Mouse (Mus musculus): ENCODE results near the gene Sla2. TPM values are rescaled to one million over a fixed set of nuclear protein-coding genes. Genes with fewer than 3 reads are reported as not detected.
"Not testable (repeated sequence)": the region's sequence is repeated elsewhere in the genome, so short reads cannot be mapped to it uniquely, and the experiment has no call there.

Sla2 gene
- polyA plus RNA-seq, 1 experiment from 2014 or later = 0.67 TPM

DNA sequence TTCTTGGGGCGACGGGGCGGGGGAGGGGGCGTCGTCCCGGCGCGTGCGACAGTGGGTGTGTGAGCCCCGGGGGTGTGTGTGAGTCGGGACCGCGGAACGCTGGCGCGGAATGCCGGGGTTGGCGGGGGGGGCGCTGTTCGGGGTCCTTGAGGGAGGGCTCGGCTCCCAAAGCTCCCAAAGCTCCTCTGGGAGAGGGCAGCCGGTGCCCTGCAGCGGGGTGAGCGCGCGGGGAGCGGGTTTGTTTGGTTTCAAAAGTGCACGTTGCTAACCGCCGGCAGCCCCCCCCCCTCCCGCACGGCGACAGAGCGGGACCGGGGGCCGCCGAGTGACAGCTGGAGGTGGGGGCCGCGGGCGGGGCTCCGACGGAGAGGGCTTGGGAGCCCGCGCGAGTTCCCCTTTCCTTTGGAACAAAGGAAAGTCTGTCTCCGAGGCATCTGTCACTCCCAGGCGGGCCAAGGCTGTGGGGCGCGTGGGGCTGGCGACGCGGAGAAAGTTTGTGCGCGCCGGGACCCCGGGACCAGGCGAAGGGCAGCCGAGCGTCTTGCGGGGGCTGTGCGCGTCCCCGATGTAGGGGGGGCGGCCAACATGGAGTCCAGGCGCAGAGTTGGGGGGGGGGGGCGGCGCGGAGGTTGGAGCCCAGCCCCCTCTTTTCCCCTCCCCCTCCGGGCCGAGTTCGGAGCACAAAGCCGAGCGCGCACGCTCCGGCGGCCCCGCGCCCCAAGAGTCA, 46.5 kb downstream of the Sla2 start:
- H3K4me3 ChIP-seq = peak overlapping the region; percentile 97
- peak overlapping the region; percentile 99 for H3K27ac ChIP-seq (replicated peaks)
- under 1% methylated on average over 74 of the region's 79 CpGs for WGBS
- H3K27me3 ChIP-seq (ENCODE audit: low read depth, poor library complexity, severe bottlenecking) = no peaks in the 10 kb centered on the region
- peaks cover 57% of the 10 kb centered on the region for H3K4me1 ChIP-seq
- DNase-seq (ENCODE audit: low spot score) = peak; percentile 80
- H3K9me3 ChIP-seq (replicated peaks) = no peaks in the 10 kb centered on the region
- peaks cover 45% of the 10 kb centered on the region for H3K36me3 ChIP-seq

DNA sequence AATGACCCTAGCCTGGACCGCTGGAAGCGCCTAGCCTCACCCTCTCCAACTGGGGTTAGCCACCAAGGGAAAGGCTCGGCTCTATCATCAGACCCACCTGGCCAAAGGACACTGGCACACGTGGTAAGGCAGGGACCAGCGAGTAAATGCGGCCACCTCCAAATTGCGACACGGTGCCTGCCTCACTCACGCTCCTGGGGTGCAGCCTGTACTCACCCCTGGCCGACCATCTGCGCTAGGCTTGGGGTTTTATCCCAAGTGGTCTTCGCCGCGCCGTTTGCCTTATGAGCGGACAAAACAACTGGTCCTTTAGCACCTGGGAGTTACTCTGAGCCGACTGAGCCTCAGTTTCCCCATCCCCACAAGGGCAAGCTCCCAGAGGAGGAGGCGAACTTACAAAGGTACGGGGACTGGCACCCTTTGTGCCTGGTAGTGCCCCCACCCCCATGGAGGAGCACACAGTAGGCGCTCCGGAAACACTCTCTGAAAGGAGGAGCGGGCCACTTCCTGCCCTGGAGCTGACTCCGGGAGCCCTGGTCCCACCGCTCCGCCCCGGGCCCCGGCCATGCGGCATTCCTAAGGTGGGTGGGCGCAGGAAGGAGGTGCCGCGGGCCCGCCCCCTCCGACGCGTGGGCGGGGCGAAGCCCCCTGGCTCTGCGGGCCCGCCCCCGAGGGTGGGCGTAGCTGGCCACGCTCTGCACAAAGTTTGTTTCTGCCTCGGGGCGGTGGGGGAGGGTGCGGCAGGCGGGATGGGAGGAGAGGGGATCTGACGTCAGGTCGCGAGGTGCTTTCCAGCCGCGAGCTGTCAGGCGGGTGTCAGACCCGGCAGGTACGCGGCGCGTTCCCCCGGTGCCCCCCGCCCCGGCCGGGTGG, 47.4 kb downstream of the Sla2 start, which contains the start of gene Tgif2:
Tgif2 (plus strand) TSS at position 689 of the 873 bp plus-strand sequence.
- no peaks in the 10 kb centered on the region for H3K27me3 ChIP-seq (ENCODE audit: low read depth, poor library complexity, severe bottlenecking)
- peaks cover 45% of the 10 kb centered on the region for H3K36me3 ChIP-seq
- H3K9me3 ChIP-seq (replicated peaks) = no peaks in the 10 kb centered on the region
- peaks cover 51% of the 10 kb centered on the region for H3K4me1 ChIP-seq
- peak within 1 kb of the TSS; percentile 97 for H3K4me3 ChIP-seq
- under 1% methylated on average over 58 of the region's 61 CpGs for WGBS
- H3K27ac ChIP-seq (replicated peaks) = peak within 1 kb of the TSS; percentile 99
- DNase-seq (ENCODE audit: low spot score) = peak; percentile 96

DNA sequence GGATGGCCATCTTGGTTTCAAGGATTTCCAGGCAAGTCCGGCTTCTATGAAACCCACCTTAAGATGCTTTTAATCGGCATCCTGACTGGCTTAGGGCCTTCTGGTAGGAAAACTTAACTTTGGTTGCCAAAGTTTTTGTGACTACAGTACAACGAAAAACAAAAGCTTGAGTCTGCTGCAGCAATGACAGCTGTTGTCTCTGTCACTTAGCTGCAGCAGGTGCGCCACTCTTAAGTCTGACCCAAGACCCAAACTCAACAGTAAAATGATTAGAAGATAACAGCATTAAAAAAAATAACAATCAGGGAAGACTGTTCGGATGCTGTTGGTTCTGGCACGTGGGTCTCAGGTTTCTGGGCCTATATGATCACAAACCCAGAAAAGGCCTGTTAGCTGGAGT, 48.2 kb downstream of the Sla2 start:
- 0 out of 2 replicates have a peak, but pooled peaks cover 4% of the 10 kb centered on the region for H3K9me3 ChIP-seq (replicated peaks)
- H3K4me3 ChIP-seq = peak overlapping the region; percentile 97
- H3K4me1 ChIP-seq = peaks cover 44% of the 10 kb centered on the region
- peaks cover 45% of the 10 kb centered on the region for H3K36me3 ChIP-seq
- DNase-seq (ENCODE audit: low spot score) = no peak
- peak overlapping the region; percentile 99 for H3K27ac ChIP-seq (replicated peaks)
- 67% methylated on average over 6 of the region's 6 CpGs for WGBS
- no peaks in the 10 kb centered on the region for H3K27me3 ChIP-seq (ENCODE audit: low read depth, poor library complexity, severe bottlenecking)

DNA sequence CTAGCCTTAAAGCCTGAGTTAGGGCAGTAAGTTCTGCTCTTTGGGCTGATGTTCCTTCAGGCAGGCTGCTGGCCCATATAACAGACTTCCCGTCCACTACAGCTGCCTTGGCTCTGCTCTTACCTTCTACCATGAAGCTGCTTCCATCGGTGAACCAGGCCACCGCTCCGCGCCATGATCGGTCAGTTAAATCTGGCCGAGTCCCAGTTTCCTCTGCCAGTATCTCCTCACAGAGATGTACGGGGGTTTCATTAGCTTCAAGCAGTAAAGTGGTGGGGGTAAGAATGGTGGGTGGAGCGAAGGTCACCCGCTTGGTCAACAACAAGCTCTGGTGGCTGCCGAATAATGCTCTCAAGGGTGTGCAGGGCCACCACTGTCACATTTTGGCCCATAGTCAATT, 52.7 kb downstream of the Sla2 start:
- Histone ChIP-seq H3K27me3 (ENCODE audit: low read depth, poor library complexity, severe bottlenecking) (no peaks in the 10 kb centered on the region), H3K36me3 (peaks cover 86% of the 10 kb centered on the region), H3K27ac (replicated peaks) (no peak overlapping the region), H3K4me1 (peaks cover 11% of the 10 kb centered on the region), H3K4me3 (no peak overlapping the region), H3K9me3 (replicated peaks) (peaks cover 37% of the 10 kb centered on the region)
- WGBS = 95% methylated on average over 11 of the region's 11 CpGs
- no peak for DNase-seq (ENCODE audit: low spot score)

DNA sequence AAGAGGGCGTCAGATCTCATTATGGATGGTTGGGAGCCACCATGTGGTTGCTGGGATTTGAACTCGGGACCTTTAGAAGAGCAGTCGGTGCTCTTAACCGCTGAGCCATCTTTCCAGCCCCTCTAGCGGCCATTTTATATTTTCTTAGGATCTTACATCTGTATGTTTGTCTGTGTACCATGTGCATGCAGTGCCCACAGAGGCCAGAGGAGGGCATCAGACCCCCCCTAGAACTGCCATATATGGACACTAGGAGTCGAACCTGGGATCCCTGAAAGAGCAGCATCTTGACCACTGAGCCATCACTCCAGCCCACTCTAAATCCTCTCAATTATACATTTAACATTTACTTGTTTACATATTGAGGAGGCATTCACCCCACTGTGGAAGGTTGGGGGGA, 61.9 kb downstream of the Sla2 start:
- not testable (repeated sequence) for H3K4me3 ChIP-seq; H3K27ac ChIP-seq (replicated peaks); H3K4me1 ChIP-seq; H3K27me3 ChIP-seq (ENCODE audit: low read depth, poor library complexity, severe bottlenecking); H3K9me3 ChIP-seq (replicated peaks); DNase-seq (ENCODE audit: low spot score)
- H3K36me3 ChIP-seq = peaks cover 22% of the 10 kb centered on the region
- 83% methylated on average over 6 of the region's 6 CpGs for WGBS

Other genes starting within 250 kb of the Sla2 start
- gene Myl9, start 111.8 kb downstream of the Sla2 start, polyA plus RNA-seq (2016; fragmentation: Nextera tagmentation; extraction: Ambion mirVana) = 83.4 and 120 TPM in 2 replicates
- gene Tgif2, start 47.2 kb downstream of the Sla2 start, polyA plus RNA-seq (2016; fragmentation: Nextera tagmentation; extraction: Ambion mirVana) = 98.4 and 101 TPM in 2 replicates
- 8.8 and 9.2 TPM in 2 replicates for gene 4930518I15Rik, start 29.2 kb downstream of the Sla2 start, polyA plus RNA-seq (2016; fragmentation: Nextera tagmentation; extraction: Ambion mirVana)
- 164 and 191 TPM in 2 replicates for gene Rab5if, start 24.1 kb downstream of the Sla2 start, polyA plus RNA-seq (2016; fragmentation: Nextera tagmentation; extraction: Ambion mirVana)
- 43.5 and 46.0 TPM in 2 replicates for gene Ndrg3, start 104.9 kb upstream of the Sla2 start, polyA plus RNA-seq (2016; fragmentation: Nextera tagmentation; extraction: Ambion mirVana)
- gene Dsn1, start 120.0 kb upstream of the Sla2 start, polyA plus RNA-seq (2016; fragmentation: Nextera tagmentation; extraction: Ambion mirVana) = 52.4 and 57.5 TPM in 2 replicates
- gene Soga1, start 192.1 kb upstream of the Sla2 start, polyA plus RNA-seq (2016; fragmentation: Nextera tagmentation; extraction: Ambion mirVana) = 3.6 and 3.7 TPM in 2 replicates
- not detected in 2 replicates for gene Tldc2, start 199.9 kb upstream of the Sla2 start, polyA plus RNA-seq (2016; fragmentation: Nextera tagmentation; extraction: Ambion mirVana)
- gene Samhd1, start 248.1 kb upstream of the Sla2 start, polyA plus RNA-seq (2016; fragmentation: Nextera tagmentation; extraction: Ambion mirVana) = 21.2 and 22.9 TPM in 2 replicates